Mouse (Mus musculus) gastrocnemius, adult 18-20 months (tissue): ENCODE data around the gene Cacna1d. TPM values are rescaled to one million over a fixed set of nuclear protein-coding genes. Genes with fewer than 3 reads are reported as not detected.

Source experiments
- DNase-seq: peaks from one replicate; pipeline ENCODE4 v3.0.0; 2021; ENCODE audit warnings: low spot score
- total RNA-seq, 2 experiments: library from RNA; stranded (reverse); gene quantifications; 2 replicates each; pipeline ENCODE4 v1.2.3; 2021

Cacna1d gene
- total RNA-seq, 2 experiments from 2014 or later = 0.26 to 0.37 TPM

- DNase-seq = no peak
Measured at GRCm38 (mm10) chr14:30027378-30027777, 463.9 kb downstream of the Cacna1d start.

GRCm38 (mm10) chr14:30024387-30024786 is 466.9 kb downstream of the Cacna1d start:
- DNase-seq = no peak

- DNase-seq = no peak
Measured at GRCm38 (mm10) chr14:30022471-30022870, 468.8 kb downstream of the Cacna1d start.

- DNase-seq = no peak
Measured at GRCm38 (mm10) chr14:30019792-30020575, 471.3 kb downstream of the Cacna1d start.

GRCm38 (mm10) chr14:30019375-30019774 is 471.9 kb downstream of the Cacna1d start:
- DNase-seq = no peak

- DNase-seq = no peak
Measured at GRCm38 (mm10) chr14:30018846-30019245, 472.4 kb downstream of the Cacna1d start.

GRCm38 (mm10) chr14:30018463-30018801 is 472.8 kb downstream of the Cacna1d start:
- DNase-seq = no peak

GRCm38 (mm10) chr14:30017794-30018462 is 473.3 kb downstream of the Cacna1d start:
- DNase-seq = no peak

- no peak for DNase-seq
Measured at GRCm38 (mm10) chr14:30016666-30017065, 474.6 kb downstream of the Cacna1d start.

- no peak for DNase-seq
Measured at GRCm38 (mm10) chr14:30015008-30015407, 476.2 kb downstream of the Cacna1d start.

- no peak for DNase-seq
Measured at GRCm38 (mm10) chr14:30014487-30014886, 476.8 kb downstream of the Cacna1d start.

GRCm38 (mm10) chr14:30011886-30012560 is 479.2 kb downstream of the Cacna1d start:
- no peak for DNase-seq

GRCm38 (mm10) chr14:30009864-30010560 is 481.2 kb downstream of the Cacna1d start:
- DNase-seq = peak; percentile 24

GRCm38 (mm10) chr14:30008733-30009575 is 482.3 kb downstream of the Cacna1d start, which contains the start of the genes Il17rb and Chdh:
Il17rb (minus strand) TSS chr14:30008896.
Chdh (plus strand) TSS chr14:30009023.
- DNase-seq = peak; percentile 27

- DNase-seq = no peak
Measured at GRCm38 (mm10) chr14:29999475-29999811, 491.8 kb downstream of the Cacna1d start.

- DNase-seq = no peak
Measured at GRCm38 (mm10) chr14:29998747-29999474, 492.3 kb downstream of the Cacna1d start.

- DNase-seq = no peak
Measured at GRCm38 (mm10) chr14:29997345-29997744, 493.9 kb downstream of the Cacna1d start.

- no peak for DNase-seq
Measured at GRCm38 (mm10) chr14:29996000-29996751, 495.1 kb downstream of the Cacna1d start.

- DNase-seq = no peak
Measured at GRCm38 (mm10) chr14:29994976-29995375, 496.3 kb downstream of the Cacna1d start.
